Mouse (Mus musculus) bone marrow macrophage, adult 2 months (primary cell): ENCODE data around the gene Hcrt.

Experiments used
- CTCF ChIP-seq: IDR thresholded peaks from 2 replicates; pipeline ENCODE4 v1.5.1; 2012; ENCODE audit warnings: low read depth, mild to moderate bottlenecking, low read length, moderate library complexity
- POLR2A ChIP-seq: IDR thresholded peaks from 2 replicates; pipeline ENCODE4 v1.6.1; 2012; ENCODE audit warnings: mild to moderate bottlenecking, low read depth, low read length, borderline replicate concordance

GRCm38 (mm10) chr11:100728601-100729000 is 34.1 kb downstream of the Hcrt start:
- no peak for TF ChIP-seq CTCF
- TF ChIP-seq POLR2A, result no peak
